Comparison of ENCODE assay signal across 21 mouse cellular contexts in genomic region chr1:165608904-165609303, GRCm38 (mm10).
"Had no signal": no experiment of that assay in that cellular context is flagged by ENCODE, and none has a peak within 500 bp of the region (broad histone marks: within the 10 kb centered on the region; RNA-seq: fewer than 3 reads in every experiment).

No protein-coding gene starts in this region.

- H3K36me3 ChIP-seq: liver, embryonic 15.5 days had no signal

- DNase-seq: kidney, adult 18-20 months; kidney, adult 9 months; kidney, postnatal 25 days; left cerebral cortex, postnatal 4 days; lung, postnatal 10 days; lung, postnatal 4 days; right cerebral cortex, adult 18-20 months; right cerebral cortex, postnatal 14 days; right cerebral cortex, postnatal 4 days; thymus, adult 18-20 months; thymus, postnatal 36 days had no signal

- H3K27me3 ChIP-seq: limb, embryonic 12.5 days; limb, embryonic 15.5 days; liver, embryonic 15.5 days; midbrain, embryonic 12.5 days; midbrain, embryonic 15.5 days; neural tube, embryonic 12.5 days; neural tube, embryonic 15.5 days had no signal

- H3K4me2 ChIP-seq: limb, embryonic 12.5 days; limb, embryonic 15.5 days; liver, embryonic 15.5 days; lung, embryonic 14.5 days; midbrain, embryonic 12.5 days; midbrain, embryonic 15.5 days; neural tube, embryonic 12.5 days; neural tube, embryonic 15.5 days had no signal

- H3K27ac ChIP-seq: kidney, postnatal 0 days; limb, embryonic 12.5 days; limb, embryonic 15.5 days; liver, embryonic 15.5 days; midbrain, embryonic 12.5 days; midbrain, embryonic 15.5 days; neural tube, embryonic 12.5 days; neural tube, embryonic 15.5 days; stomach, postnatal 0 days had no signal

- H3K4me3 ChIP-seq: limb, embryonic 12.5 days; limb, embryonic 15.5 days; liver, embryonic 15.5 days; midbrain, embryonic 12.5 days; midbrain, embryonic 15.5 days; neural tube, embryonic 12.5 days; neural tube, embryonic 15.5 days had no signal

- H3K9me3 ChIP-seq: limb, embryonic 12.5 days; limb, embryonic 15.5 days; liver, embryonic 15.5 days; midbrain, embryonic 12.5 days; midbrain, embryonic 15.5 days; neural tube, embryonic 12.5 days; neural tube, embryonic 15.5 days had no signal

- H3K9ac ChIP-seq: limb, embryonic 12.5 days; limb, embryonic 15.5 days; liver, embryonic 15.5 days; lung, embryonic 14.5 days; midbrain, embryonic 12.5 days; midbrain, embryonic 15.5 days; neural tube, embryonic 12.5 days; neural tube, embryonic 15.5 days had no signal
